Mouse (Mus musculus) hindbrain, embryonic 15.5 days (tissue): ENCODE data around the gene Ncam2. TPM values are rescaled to one million over a fixed set of nuclear protein-coding genes. Genes with fewer than 3 reads are reported as not detected.
A peak's percentile ranks its signal among the peaks of the same experiment; 100 is the strongest.

Experiments used
- ATAC-seq: fragments of 200-750 bp; cut with Nextera tagmentation; 2 replicates; pipeline ENCODE4 v1.8.0; 2017; ENCODE audit warnings: low read depth, moderate number of reproducible peaks, moderate TSS enrichment; ENCODE audit not compliant: low FRiP score
- H3K27ac ChIP-seq: fragments of 300-500 bp; sonication (generic); replicated peaks from 2 replicates; pipeline ENCODE4 v1.5.1; 2015; ENCODE audit warnings: mild to moderate bottlenecking, inconsistent platforms
- H3K27me3 ChIP-seq: fragments of 300-500 bp; sonication (generic); 2 replicates; pipeline ENCODE4 v1.6.1; 2015; ENCODE audit warnings: control low read depth, inconsistent platforms
- H3K36me3 ChIP-seq: fragments of 300-500 bp; sonication (generic); 2 replicates; pipeline ENCODE4 v1.6.1; 2015; ENCODE audit warnings: control low read depth, inconsistent platforms
- H3K4me1 ChIP-seq: fragments of 300-500 bp; sonication (generic); replicated peaks from 2 replicates; pipeline ENCODE4 v1.6.1; 2015; ENCODE audit warnings: control low read depth, inconsistent platforms
- H3K4me2 ChIP-seq: fragments of 300-500 bp; sonication (generic); 2 replicates; pipeline ENCODE4 v1.6.1; 2015; ENCODE audit warnings: moderate library complexity, mild to moderate bottlenecking, inconsistent platforms
- H3K4me3 ChIP-seq: fragments of 300-500 bp; sonication (generic); 2 replicates; pipeline ENCODE4 v1.5.1; 2015; ENCODE audit warnings: mild to moderate bottlenecking, inconsistent platforms
- H3K9ac ChIP-seq: fragments of 300-500 bp; sonication (generic); 2 replicates; pipeline ENCODE4 v1.6.1; 2015; ENCODE audit warnings: inconsistent platforms
- H3K9me3 ChIP-seq: fragments of 300-500 bp; sonication (generic); 2 replicates; pipeline ENCODE4 v1.6.1; 2016; ENCODE audit warnings: control low read depth, inconsistent platforms
- WGBS: fragments of 180-500 bp; shearing (Covaris S2); methylation state at CpG from one replicate; pipeline ENCODE4 v1.1.7; 2015; 5-methylcytosine and 5-hydroxymethylcytosine counted together
- polyA plus RNA-seq: library from polyadenylated mRNA; unstranded; fragments of >200 nt; fragmentation: Nextera tagmentation; extraction: Ambion mirVana; gene quantifications from 2 replicates; pipeline ENCODE4 v1.2.1, GENCODE M21; 2015

Gene Ncam2
- polyA plus RNA-seq, 1 experiment from 2014 or later = 25.7 TPM

GRCm38 (mm10) chr16:81204405-81205034, 4.0 kb downstream of the Ncam2 start:
- Histone ChIP-seq H3K9me3 (no peaks in the 10 kb centered on the region), H3K4me1 (peaks cover 15% of the 10 kb centered on the region), H3K36me3 (no peaks in the 10 kb centered on the region), H3K4me2 (peak overlapping the region; percentile 67), H3K27me3 (no peaks in the 10 kb centered on the region), H3K4me3 (peak overlapping the region; percentile 57), H3K27ac (peak overlapping the region; percentile 66), H3K9ac (peak overlapping the region; percentile 4)
- no peak for ATAC-seq
- WGBS = 41% methylated on average over 12 of the region's 12 CpGs

- Histone ChIP-seq H3K4me3 (no peak overlapping the region), H3K27me3 (no peaks in the 10 kb centered on the region), H3K4me1 (peaks cover 5% of the 10 kb centered on the region; the same call in 1 of the 2 replicates), H3K4me2 (no peak overlapping the region), H3K27ac (no peak overlapping the region), H3K9me3 (no peaks in the 10 kb centered on the region), H3K9ac (no peak overlapping the region), H3K36me3 (no peaks in the 10 kb centered on the region)
- 47% methylated on average over 3 of the region's 3 CpGs for WGBS
- ATAC-seq = no peak
These were observed 20.7 kb downstream of the Ncam2 start for GRCm38 (mm10) chr16:81221176-81221575.

GRCm38 (mm10) chr16:81223841-81224240, 23.3 kb downstream of the Ncam2 start:
- H3K9ac ChIP-seq = no peak overlapping the region
- H3K4me1 ChIP-seq = peaks cover 5% of the 10 kb centered on the region; the same call in 1 of the 2 replicates
- ATAC-seq = 0 out of 2 replicates have a peak, but pooled peaks have one; percentile 19
- H3K4me2 ChIP-seq = no peak overlapping the region
- H3K27me3 ChIP-seq = no peaks in the 10 kb centered on the region
- H3K27ac ChIP-seq = no peak overlapping the region
- no peak overlapping the region for H3K4me3 ChIP-seq
- no peaks in the 10 kb centered on the region for H3K36me3 ChIP-seq
- H3K9me3 ChIP-seq = no peaks in the 10 kb centered on the region
- WGBS = 30% methylated on average over 1 of the region's 1 CpGs

- ATAC-seq = 0 out of 2 replicates have a peak, but pooled peaks have one; percentile 42
These were observed 23.8 kb downstream of the Ncam2 start for GRCm38 (mm10) chr16:81224253-81224652.

GRCm38 (mm10) chr16:81254875-81255274, 54.4 kb downstream of the Ncam2 start:
- Histone ChIP-seq H3K9ac (no peak overlapping the region), H3K4me3 (no peak overlapping the region), H3K27ac (no peak overlapping the region), H3K4me2 (no peak overlapping the region), H3K4me1 (no peaks in the 10 kb centered on the region), H3K36me3 (no peaks in the 10 kb centered on the region), H3K9me3 (no peaks in the 10 kb centered on the region), H3K27me3 (no peaks in the 10 kb centered on the region)
- no peak for ATAC-seq

More at GRCm38 (mm10) chr16:81224253-81224652, 23.8 kb downstream of the Ncam2 start:
- Histone ChIP-seq H3K27me3 (no peaks in the 10 kb centered on the region), H3K27ac (no peak overlapping the region), H3K9me3 (no peaks in the 10 kb centered on the region), H3K4me2 (no peak overlapping the region), H3K36me3 (no peaks in the 10 kb centered on the region), H3K4me1 (peaks cover 5% of the 10 kb centered on the region; the same call in 1 of the 2 replicates), H3K4me3 (no peak overlapping the region), H3K9ac (no peak overlapping the region)

- Histone ChIP-seq H3K9ac (no peak overlapping the region), H3K9me3 (no peaks in the 10 kb centered on the region), H3K4me1 (no peaks in the 10 kb centered on the region), H3K27me3 (no peaks in the 10 kb centered on the region), H3K27ac (no peak overlapping the region), H3K36me3 (no peaks in the 10 kb centered on the region), H3K4me3 (no peak overlapping the region), H3K4me2 (no peak overlapping the region)
- no peak for ATAC-seq
- WGBS = 95% methylated on average over 2 of the region's 2 CpGs
These were observed 59.9 kb downstream of the Ncam2 start for GRCm38 (mm10) chr16:81260429-81260828.

- Histone ChIP-seq H3K9me3 (no peaks in the 10 kb centered on the region), H3K36me3 (no peaks in the 10 kb centered on the region), H3K9ac (no peak overlapping the region), H3K27ac (no peak overlapping the region), H3K4me2 (no peak overlapping the region), H3K4me3 (no peak overlapping the region), H3K4me1 (no peaks in the 10 kb centered on the region), H3K27me3 (no peaks in the 10 kb centered on the region)
- 51% methylated on average over 2 of the region's 2 CpGs for WGBS
- peak; percentile 19; the same call in 1 of the 2 replicates for ATAC-seq
These were observed 73.3 kb downstream of the Ncam2 start for GRCm38 (mm10) chr16:81273597-81274360.

GRCm38 (mm10) chr16:81284241-81284640, 83.7 kb downstream of the Ncam2 start:
- no peak overlapping the region for H3K4me2 ChIP-seq
- H3K4me1 ChIP-seq = 0 out of 2 replicates have a peak, but pooled peaks cover 3% of the 10 kb centered on the region
- no peak overlapping the region for H3K4me3 ChIP-seq
- no peaks in the 10 kb centered on the region for H3K9me3 ChIP-seq
- no peak for ATAC-seq
- H3K27me3 ChIP-seq = no peaks in the 10 kb centered on the region
- no peak overlapping the region for H3K9ac ChIP-seq
- no peaks in the 10 kb centered on the region for H3K36me3 ChIP-seq
- no peak overlapping the region for H3K27ac ChIP-seq
- WGBS = 43% methylated on average over 5 of the region's 5 CpGs

GRCm38 (mm10) chr16:81284859-81285837, 84.7 kb downstream of the Ncam2 start:
- no peaks in the 10 kb centered on the region for H3K36me3 ChIP-seq
- ATAC-seq = peak; percentile 81; the same call in 1 of the 2 replicates
- H3K4me3 ChIP-seq = no peak overlapping the region
- H3K9ac ChIP-seq = no peak overlapping the region
- 47% methylated on average over 7 of the region's 7 CpGs for WGBS
- H3K4me1 ChIP-seq = 0 out of 2 replicates have a peak, but pooled peaks cover 3% of the 10 kb centered on the region
- no peaks in the 10 kb centered on the region for H3K27me3 ChIP-seq
- peak overlapping the region; percentile 55; the same call in 1 of the 2 replicates for H3K27ac ChIP-seq
- no peak overlapping the region for H3K4me2 ChIP-seq
- H3K9me3 ChIP-seq = no peaks in the 10 kb centered on the region

- no peaks in the 10 kb centered on the region for H3K27me3 ChIP-seq
- no peaks in the 10 kb centered on the region for H3K36me3 ChIP-seq
- H3K4me3 ChIP-seq = no peak overlapping the region
- H3K9ac ChIP-seq = no peak overlapping the region
- H3K9me3 ChIP-seq = no peaks in the 10 kb centered on the region
- no peak for ATAC-seq
- H3K4me1 ChIP-seq = 0 out of 2 replicates have a peak, but pooled peaks cover 3% of the 10 kb centered on the region
- WGBS = 78% methylated on average over 2 of the region's 2 CpGs
- no peak overlapping the region for H3K27ac ChIP-seq
- no peak overlapping the region for H3K4me2 ChIP-seq
These were observed 85.4 kb downstream of the Ncam2 start for GRCm38 (mm10) chr16:81285882-81286281.

- no peaks in the 10 kb centered on the region for H3K27me3 ChIP-seq
- H3K9me3 ChIP-seq = no peaks in the 10 kb centered on the region
- no peak overlapping the region for H3K9ac ChIP-seq
- H3K27ac ChIP-seq = no peak overlapping the region
- H3K4me3 ChIP-seq = no peak overlapping the region
- H3K4me1 ChIP-seq = no peaks in the 10 kb centered on the region
- no peak for ATAC-seq
- 87% methylated on average over 2 of the region's 2 CpGs for WGBS
- no peaks in the 10 kb centered on the region for H3K36me3 ChIP-seq
- H3K4me2 ChIP-seq = no peak overlapping the region
These were observed 103.3 kb downstream of the Ncam2 start for GRCm38 (mm10) chr16:81303806-81304205.
